Mouse (Mus musculus) central nervous system, embryonic 18 days (tissue): ENCODE data around the gene BC048679. TPM values are rescaled to one million over a fixed set of nuclear protein-coding genes. Genes with fewer than 3 reads are reported as not detected.

Experiments
- polyA plus RNA-seq: library from polyadenylated mRNA; depleted of rRNA; stranded (reverse); fragments of >200 nt; gene quantifications from 2 replicates; pipeline ENCODE4 v1.2.3, GENCODE M21; 2012; rRNA removed

BC048679 gene
- not detected in 2 replicates for polyA plus RNA-seq

DNA sequence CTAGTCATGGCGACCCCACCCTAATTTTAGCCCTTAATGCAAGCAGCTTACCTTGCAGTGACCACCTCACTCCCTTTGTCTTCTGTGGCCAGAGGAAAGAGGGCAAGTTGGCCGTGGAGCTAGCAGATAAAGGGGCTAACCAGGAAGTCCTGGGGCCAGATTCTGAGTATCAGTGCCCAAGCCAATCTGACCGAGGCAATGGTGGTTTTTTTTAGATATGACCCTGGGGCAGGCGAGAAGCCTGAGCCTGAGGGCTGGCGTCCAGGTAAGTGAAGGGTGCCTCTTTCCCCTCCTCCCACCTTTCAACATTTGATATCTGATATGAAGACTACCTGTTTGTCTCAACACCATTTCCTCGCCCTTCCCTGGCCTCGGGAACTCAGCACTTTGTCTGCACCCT, at the start of gene BC048679:
Gene BC048679, minus strand, starts transcription at position 101 of the 400 bp plus-strand sequence.

DNA sequence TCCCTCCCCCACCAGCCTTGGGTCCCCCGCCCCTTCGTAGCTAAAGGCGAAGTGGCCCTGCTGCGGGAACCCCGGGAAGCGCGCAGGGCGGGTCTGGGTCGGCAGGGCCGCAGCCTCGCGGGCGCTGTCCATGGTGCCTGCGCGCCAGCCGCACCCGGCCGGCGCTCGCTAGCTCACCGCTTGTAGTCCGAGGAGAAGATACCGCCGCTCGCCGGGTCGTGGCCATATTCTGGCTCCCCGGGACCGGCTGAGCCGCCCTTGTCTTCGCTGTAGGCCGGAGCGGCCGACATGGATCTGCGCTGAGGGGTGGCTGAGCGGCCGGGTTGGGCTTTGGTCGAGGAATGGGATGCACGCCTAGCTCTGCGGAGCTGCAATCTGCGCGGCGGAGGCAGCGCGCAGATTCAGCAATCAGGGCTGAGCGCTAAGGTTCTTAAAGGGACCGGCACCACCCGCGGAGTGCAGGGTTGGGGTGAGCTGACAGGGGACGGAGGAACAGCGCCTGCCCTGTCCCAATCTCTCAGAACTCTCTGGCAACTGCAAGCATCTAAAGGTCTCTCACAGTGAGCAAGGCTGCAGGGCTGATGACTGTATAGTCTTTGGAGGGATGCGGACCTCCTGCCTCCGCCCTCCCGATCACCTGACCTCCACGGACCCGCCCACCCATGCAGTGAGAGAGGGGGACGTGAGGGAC, 4.6 kb downstream of the BC048679 start, which contains the start of gene Ap3b2:
Gene Ap3b2, minus strand, starts transcription at position 595 of the 691 bp plus-strand sequence.

DNA sequence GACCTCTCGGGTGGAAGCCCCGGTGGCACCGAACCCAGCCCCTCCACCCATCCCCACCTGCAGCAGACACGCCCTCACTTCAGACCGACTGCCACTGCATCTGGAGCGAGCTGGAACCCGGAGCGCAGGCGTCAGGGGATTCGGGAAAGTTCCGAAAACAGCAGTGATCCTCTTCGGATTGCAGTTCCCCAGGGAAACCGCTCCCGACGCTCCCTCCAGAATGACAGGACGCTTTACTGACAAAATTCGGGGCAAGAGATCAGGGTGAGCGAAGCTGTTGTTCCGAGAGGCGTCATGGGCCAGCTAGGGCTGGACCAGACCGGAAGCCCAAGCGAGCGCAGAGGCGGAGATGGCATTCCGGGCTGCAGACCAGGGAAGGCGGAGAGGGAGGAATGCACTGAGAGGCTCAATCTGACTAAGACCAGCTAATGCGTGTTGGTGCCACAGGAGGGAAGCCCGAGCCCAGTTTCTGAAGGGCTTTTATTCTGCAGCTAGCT, 42.9 kb downstream of the BC048679 start, which contains the start of gene Cpeb1:
Gene Cpeb1, minus strand, starts transcription at position 311 of the 497 bp plus-strand sequence.

Other genes with a start within 250 kb of the BC048679 start
- gene Rps17, start 153.0 kb downstream of the BC048679 start, polyA plus RNA-seq = 1,598 and 1,629 TPM in 2 replicates
- 8.4 and 11.4 TPM in 2 replicates for gene Cpeb1, start 42.8 kb downstream of the BC048679 start, polyA plus RNA-seq
- gene Ap3b2, start 4.4 kb downstream of the BC048679 start, polyA plus RNA-seq = 181 and 184 TPM in 2 replicates
- 0.14 and 0.45 TPM in 2 replicates for gene Fsd2, start 68.7 kb upstream of the BC048679 start, polyA plus RNA-seq
- 14.7 and 14.9 TPM in 2 replicates for gene Whamm, start 73.0 kb upstream of the BC048679 start, polyA plus RNA-seq
- gene Homer2, start 209.2 kb upstream of the BC048679 start, polyA plus RNA-seq = 19.1 and 20.1 TPM in 2 replicates